Mouse (Mus musculus) effector memory CD4-positive, alpha-beta T cell, adult 7 months (primary cell): ENCODE data around the gene Vmn1r90. TPM values are rescaled to one million over a fixed set of nuclear protein-coding genes. Genes with fewer than 3 reads are reported as not detected.

Experiments used
- polyA plus RNA-seq: library from polyadenylated mRNA; unstranded; fragments of 100-300 nt; shearing (Covaris generic); gene quantifications from one replicate; pipeline ENCODE4 v1.2.1, GENCODE M21; 2017

Vmn1r90 gene
- not detected for polyA plus RNA-seq

DNA sequence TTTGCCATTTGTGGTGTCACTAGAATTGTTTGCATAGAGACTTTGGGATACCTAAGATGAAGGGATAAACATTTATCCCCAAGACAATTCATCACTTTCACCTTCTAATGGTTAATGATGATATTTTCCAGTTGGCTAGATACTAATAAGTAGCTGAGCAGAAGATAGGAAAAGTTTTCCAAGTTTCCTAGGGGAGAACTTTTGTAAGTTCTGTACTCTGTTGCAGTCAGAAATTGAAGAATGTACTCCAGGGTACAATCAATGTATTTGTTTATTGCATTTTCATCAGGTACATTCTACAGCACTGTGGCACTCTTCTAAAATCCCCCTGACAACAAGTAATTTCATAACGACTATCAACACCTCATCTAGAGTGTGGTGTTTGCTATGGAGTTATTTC, at the start of gene Vmn1r90:
Vmn1r90 (minus strand) TSS at position 101 of the 400 bp plus-strand sequence.

Other genes with a start within 250 kb of the Vmn1r90 start
- gene Obox8, start 229.9 kb downstream of the Vmn1r90 start, polyA plus RNA-seq = not detected
- gene Sult2a8, start 116.7 kb downstream of the Vmn1r90 start, polyA plus RNA-seq = not detected
- not detected for gene Sult2a7, start 69.3 kb downstream of the Vmn1r90 start, polyA plus RNA-seq
- gene Obox7, start 96.0 kb upstream of the Vmn1r90 start, polyA plus RNA-seq = not detected